Mouse (Mus musculus) kidney, adult 2 months (tissue): ENCODE measurements at regions not wholly inside any gene's neighbourhood (a gene's known extent, or its start where the extent isn't known, plus 50 kb on each side); places are given as distances from the start of the nearest gene placed in this dataset.

Experiments used
- DNase-seq: peaks from one replicate; pipeline ENCODE4 v3.0.0; 2021
- H3K27ac ChIP-seq: fragments of 200-500 bp; 2 replicates; pipeline ENCODE4 v1.5.1; 2012; ENCODE audit warnings: low read depth, low read length, control low read depth, inconsistent platforms; ENCODE audit not compliant: insufficient read depth
- H3K27me3 ChIP-seq: fragments of 200-500 bp; replicated peaks from 2 replicates; pipeline ENCODE4 v1.6.1; 2012; ENCODE audit warnings: mild to moderate bottlenecking, moderate library complexity, low read length, inconsistent platforms; ENCODE audit not compliant: control insufficient read depth, insufficient read depth
- H3K36me3 ChIP-seq: fragments of 200-500 bp; 2 replicates; pipeline ENCODE4 v1.6.1; 2012; ENCODE audit warnings: mild to moderate bottlenecking, moderate library complexity, low read length, inconsistent platforms; ENCODE audit not compliant: control insufficient read depth, insufficient read depth
- H3K4me1 ChIP-seq: fragments of 200-500 bp; 2 replicates; pipeline ENCODE4 v1.6.1; 2011; ENCODE audit warnings: low read length; ENCODE audit not compliant: control insufficient read depth, insufficient read depth
- H3K4me3 ChIP-seq: fragments of 200-500 bp; 2 replicates; pipeline ENCODE4 v1.5.1; 2011; ENCODE audit warnings: mild to moderate bottlenecking, low read depth, low read length, control low read depth; ENCODE audit not compliant: insufficient read depth
- CTCF ChIP-seq: fragments of 200-500 bp; conservative IDR thresholded peaks from 2 replicates; pipeline ENCODE4 v1.5.1; 2011; ENCODE audit warnings: low read depth, mild to moderate bottlenecking, control low read depth, low read length, moderate library complexity, mixed read lengths; ENCODE audit not compliant: insufficient read depth, insufficient read length
- POLR2A ChIP-seq: fragments of 200-500 bp; IDR thresholded peaks from one replicate; pipeline ENCODE4 v1.6.1; 2011; ENCODE audit warnings: low read depth, low read length, control low read depth
- WGBS: fragments of 180-500 bp; shearing (Covaris S2); methylation state at CpG from one replicate; pipeline ENCODE4 v1.1.7; 2018; 5-methylcytosine and 5-hydroxymethylcytosine counted together

DNA sequence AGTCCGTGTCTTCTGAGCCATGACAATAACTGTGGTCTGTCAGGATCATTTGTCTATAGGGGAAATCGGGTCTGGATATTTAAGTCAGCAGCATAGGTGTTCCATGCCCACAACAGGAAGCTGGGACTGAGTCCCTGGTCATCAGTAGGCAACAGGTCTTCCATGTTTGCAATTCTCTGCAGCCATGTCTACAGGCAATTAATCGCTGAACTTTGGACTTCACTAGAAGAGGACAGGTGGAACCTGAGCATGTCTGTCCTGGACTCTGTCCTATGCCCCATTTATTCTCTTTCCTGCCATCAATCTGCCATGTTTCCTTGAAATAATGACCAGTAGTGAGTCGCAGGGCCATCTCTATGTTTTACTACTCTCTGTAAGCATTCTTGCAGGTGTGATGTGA is 54.9 kb downstream of the Cyp2d40 start:
- Histone ChIP-seq H3K27me3 (no peaks in the 10 kb centered on the region), H3K4me1 (no peaks in the 10 kb centered on the region), H3K27ac (no peak overlapping the region), H3K4me3 (no peak overlapping the region), H3K36me3 (no peaks in the 10 kb centered on the region)
- TF ChIP-seq CTCF (no peak), POLR2A (no peak)
- DNase-seq, result no peak
- 77% methylated on average over 4 of the region's 4 CpGs for WGBS

DNA sequence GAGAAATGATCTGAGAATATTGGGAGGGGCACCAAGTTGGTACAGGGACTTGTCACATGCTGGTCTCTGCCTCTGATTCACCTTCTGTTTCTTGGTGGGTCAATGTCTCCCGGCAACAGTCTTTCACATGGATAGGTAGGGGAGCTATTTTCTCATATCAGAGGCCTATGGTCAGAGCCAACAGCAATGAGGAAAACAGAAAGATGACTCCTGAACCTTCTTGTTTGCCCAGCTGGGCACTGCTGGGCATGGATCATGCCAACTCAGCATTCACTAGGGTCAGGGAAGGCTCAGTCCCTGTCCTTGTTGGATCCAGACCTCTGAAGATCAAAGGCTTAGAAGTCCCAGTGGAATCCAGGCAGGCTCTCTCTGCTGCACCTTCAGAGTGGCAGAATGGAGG is 56.1 kb downstream of the Cyp2d40 start:
- no peak for DNase-seq

DNA sequence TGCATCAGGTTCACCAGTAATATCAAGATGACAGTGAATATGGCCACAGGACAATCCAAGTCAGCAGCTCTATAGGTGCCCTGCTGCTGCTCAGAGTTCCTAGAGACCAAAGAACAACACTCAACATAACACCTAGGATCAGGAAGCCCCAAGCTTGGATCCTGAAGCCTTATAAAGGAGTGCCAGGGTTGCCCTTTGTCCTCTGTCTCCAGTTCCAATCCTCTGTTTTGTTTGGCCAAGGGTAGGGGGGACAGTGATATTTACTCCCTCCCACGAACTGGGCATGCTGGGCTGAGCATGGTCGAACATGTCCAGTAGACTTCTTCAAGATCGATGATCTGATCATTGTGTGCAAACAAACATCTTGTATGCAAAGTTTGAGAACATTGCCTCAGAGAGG is 56.8 kb downstream of the Cyp2d40 start:
- H3K27ac ChIP-seq, result no peak overlapping the region
- no peaks in the 10 kb centered on the region for H3K27me3 ChIP-seq
- no peaks in the 10 kb centered on the region for H3K36me3 ChIP-seq
- H3K4me1 ChIP-seq, result no peaks in the 10 kb centered on the region
- no peak for DNase-seq
- WGBS, result 74% methylated on average over 3 of the region's 3 CpGs
- H3K4me3 ChIP-seq, result no peak overlapping the region
- TF ChIP-seq POLR2A (no peak), CTCF (no peak)

More for the DNA sequence above, 56.1 kb downstream of the Cyp2d40 start:
- Histone ChIP-seq H3K36me3 (no peaks in the 10 kb centered on the region), H3K27me3 (no peaks in the 10 kb centered on the region), H3K27ac (no peak overlapping the region), H3K4me1 (no peaks in the 10 kb centered on the region), H3K4me3 (no peak overlapping the region)
- TF ChIP-seq CTCF (no peak), POLR2A (no peak)
- 93% methylated on average over 1 of the region's 1 CpGs for WGBS

DNA sequence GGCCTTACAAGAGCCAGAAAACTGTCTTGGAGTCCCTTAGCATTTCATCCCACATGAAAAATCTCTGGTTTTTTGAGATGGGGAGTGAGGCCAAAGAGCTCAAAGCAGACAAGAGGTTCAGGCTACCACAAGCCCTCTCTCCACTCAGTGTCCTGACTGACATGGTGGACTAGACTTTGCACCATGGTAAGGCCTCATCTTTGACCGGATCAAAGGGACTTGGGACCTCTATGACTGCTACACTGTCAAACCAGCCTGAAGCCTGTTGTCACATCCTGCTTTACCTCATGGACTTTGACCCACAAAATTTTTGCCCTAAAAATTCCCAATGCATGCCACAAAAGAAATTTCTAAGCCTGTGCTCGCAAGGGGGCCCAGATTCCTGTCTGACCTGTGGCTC is 57.3 kb downstream of the Cyp2d40 start:
- Histone ChIP-seq H3K27me3 (no peaks in the 10 kb centered on the region), H3K4me1 (no peaks in the 10 kb centered on the region), H3K4me3 (no peak overlapping the region), H3K27ac (no peak overlapping the region), H3K36me3 (no peaks in the 10 kb centered on the region)
- DNase-seq, result no peak
- no peak for TF ChIP-seq POLR2A
- no peak for TF ChIP-seq CTCF
- 76% methylated on average over 2 of the region's 2 CpGs for WGBS

DNA sequence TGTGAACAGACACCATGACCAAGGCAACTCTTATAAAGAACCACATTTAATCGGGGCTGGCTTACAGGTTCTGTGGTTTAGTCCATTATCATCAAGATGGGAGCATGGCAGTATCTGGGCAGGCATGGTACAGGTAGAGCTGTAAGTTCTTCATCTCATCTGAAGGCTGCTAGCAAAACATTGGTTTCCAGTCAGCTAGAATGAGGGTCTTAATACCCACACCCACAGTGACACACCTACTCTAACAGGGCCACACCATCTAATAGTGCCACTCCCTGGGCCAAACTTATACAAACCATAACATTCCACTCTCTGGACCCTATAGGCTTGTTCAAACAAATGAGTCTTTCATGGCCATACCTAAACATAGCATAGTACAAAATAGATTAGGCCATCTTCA is 61.9 kb downstream of the Cyp2d40 start:
- no peaks in the 10 kb centered on the region for H3K27me3 ChIP-seq
- no peak for DNase-seq
- 92% methylated on average over 1 of the region's 1 CpGs for WGBS
- no peaks in the 10 kb centered on the region for H3K4me1 ChIP-seq
- H3K36me3 ChIP-seq, result no peaks in the 10 kb centered on the region
- no peak overlapping the region for H3K27ac ChIP-seq
- H3K4me3 ChIP-seq, result no peak overlapping the region
- TF ChIP-seq CTCF (no peak), POLR2A (no peak)

DNA sequence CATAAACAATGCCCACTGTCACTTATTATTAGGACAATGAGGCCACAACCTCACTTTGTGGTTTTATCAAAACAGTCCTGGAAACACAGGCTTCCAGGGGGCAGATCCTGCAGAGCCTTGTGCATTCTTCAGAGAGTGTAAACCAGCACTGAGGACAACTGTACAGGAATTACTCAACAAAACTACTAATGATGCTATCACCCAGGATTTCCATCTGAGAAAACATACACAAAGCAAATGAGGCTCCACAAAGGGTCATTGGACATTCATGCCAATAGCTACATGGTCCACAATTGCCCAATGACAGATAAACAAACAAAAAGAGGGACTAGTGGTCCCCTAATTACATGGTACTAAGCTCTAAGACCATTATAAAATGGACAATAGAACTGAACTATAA is 68.2 kb downstream of the Cyp2d40 start:
- Histone ChIP-seq H3K4me1 (no peaks in the 10 kb centered on the region), H3K36me3 (no peaks in the 10 kb centered on the region), H3K4me3 (no peak overlapping the region), H3K27ac (no peak overlapping the region), H3K27me3 (no peaks in the 10 kb centered on the region)
- no peak for DNase-seq
- TF ChIP-seq POLR2A, result no peak
- no peak for TF ChIP-seq CTCF

DNA sequence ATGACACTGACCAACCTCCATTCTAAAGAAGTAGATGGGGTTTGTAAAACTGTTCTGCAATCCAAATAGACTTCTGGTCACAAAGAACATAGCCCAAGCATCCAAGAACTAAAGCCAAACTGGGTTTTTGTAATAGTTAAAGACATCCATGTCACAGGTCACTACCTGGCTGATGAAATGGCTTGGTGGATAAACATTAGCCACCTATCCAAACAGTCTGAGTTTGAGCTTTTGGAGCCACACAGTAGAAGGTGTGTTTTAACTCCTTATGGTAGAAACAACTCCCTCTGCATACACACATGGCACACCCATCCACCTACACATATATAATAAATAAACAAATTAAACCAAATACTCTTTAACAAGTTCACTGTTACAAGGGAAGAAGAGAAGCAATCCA is 68.7 kb downstream of the Cyp2d40 start:
- peak; percentile 15 for DNase-seq
- TF ChIP-seq CTCF (no peak), POLR2A (no peak)

DNA sequence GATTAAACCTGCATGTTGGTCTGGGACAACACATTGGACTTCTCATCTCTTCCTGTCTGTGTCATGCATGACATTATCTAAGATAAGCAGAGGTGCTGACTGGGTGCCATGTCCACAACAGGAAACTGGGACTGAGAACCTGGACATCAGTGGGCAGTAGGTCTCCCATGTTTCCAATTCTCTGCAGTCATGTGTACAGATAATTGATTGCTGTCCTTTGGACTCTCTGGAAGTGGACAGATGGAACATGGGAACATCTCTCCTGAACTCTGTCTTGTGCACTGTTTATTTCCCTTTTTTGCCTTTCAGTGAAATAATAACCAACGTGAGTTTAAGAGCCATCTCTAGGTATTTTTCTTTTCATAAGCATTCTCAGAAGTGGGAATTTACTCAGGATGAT is 69.5 kb downstream of the Cyp2d40 start:
- no peak for TF ChIP-seq POLR2A
- no peak for TF ChIP-seq CTCF
- no peak for DNase-seq
- Histone ChIP-seq H3K36me3 (no peaks in the 10 kb centered on the region), H3K4me3 (no peak overlapping the region), H3K27ac (no peak overlapping the region), H3K4me1 (no peaks in the 10 kb centered on the region), H3K27me3 (no peaks in the 10 kb centered on the region)
- 48% methylated on average over 1 of the region's 1 CpGs for WGBS

More for the DNA sequence above, 68.7 kb downstream of the Cyp2d40 start:
- Histone ChIP-seq H3K36me3 (no peaks in the 10 kb centered on the region), H3K27me3 (no peaks in the 10 kb centered on the region), H3K4me1 (no peaks in the 10 kb centered on the region), H3K27ac (no peak overlapping the region), H3K4me3 (no peak overlapping the region)
